Mouse (Mus musculus) limb, embryonic 15.5 days (tissue): ENCODE measurements at regions not wholly inside any gene's neighbourhood (a gene's known extent, or its start where the extent isn't known, plus 50 kb on each side); places are given as distances from the start of the nearest gene placed in this dataset.

ENCODE experiments used
- ATAC-seq: fragments of 200-750 bp; cut with Nextera tagmentation; 2 replicates; pipeline ENCODE4 v1.8.0; 2017; ENCODE audit warnings: low read depth, moderate TSS enrichment; ENCODE audit not compliant: insufficient number of reproducible peaks, low FRiP score, low TSS enrichment
- H3K27ac ChIP-seq: fragments of 300-500 bp; sonication (generic); 2 replicates; pipeline ENCODE4 v1.5.1; 2015; ENCODE audit warnings: moderate library complexity, mild to moderate bottlenecking, inconsistent platforms
- H3K27me3 ChIP-seq: fragments of 300-500 bp; sonication (generic); 2 replicates; pipeline ENCODE4 v1.6.1; 2015; ENCODE audit warnings: inconsistent platforms
- H3K36me3 ChIP-seq: fragments of 300-500 bp; sonication (generic); 2 replicates; pipeline ENCODE4 v1.6.1; 2015; ENCODE audit warnings: inconsistent platforms
- H3K4me1 ChIP-seq: fragments of 300-500 bp; sonication (generic); 2 replicates; pipeline ENCODE4 v1.6.1; 2015; ENCODE audit warnings: inconsistent platforms
- H3K4me2 ChIP-seq: fragments of 300-500 bp; sonication (generic); 2 replicates; pipeline ENCODE4 v1.6.1; 2015; ENCODE audit warnings: mild to moderate bottlenecking, inconsistent platforms
- H3K4me3 ChIP-seq: fragments of 300-500 bp; sonication (generic); 2 replicates; pipeline ENCODE4 v1.5.1; 2015; ENCODE audit warnings: mild to moderate bottlenecking, inconsistent platforms
- H3K9ac ChIP-seq: fragments of 300-500 bp; sonication (generic); 2 replicates; pipeline ENCODE4 v1.6.1; 2015; ENCODE audit warnings: inconsistent platforms
- H3K9me3 ChIP-seq: fragments of 300-500 bp; sonication (generic); 2 replicates; pipeline ENCODE4 v1.6.1; 2016; ENCODE audit warnings: inconsistent platforms
- WGBS: fragments of 180-500 bp; shearing (Covaris S2); methylation state at CpG from one replicate; pipeline ENCODE4 v1.1.7; 2015; 5-methylcytosine and 5-hydroxymethylcytosine counted together

GRCm38 (mm10) chr17:81319605-81320004 is 122.0 kb upstream of the Gm11096 start:
- no peaks in the 10 kb centered on the region for H3K36me3 ChIP-seq
- no peak overlapping the region for H3K4me3 ChIP-seq
- WGBS, result 70% methylated on average over 2 of the region's 2 CpGs
- no peak overlapping the region for H3K9ac ChIP-seq
- ATAC-seq, result no peak
- no peak overlapping the region for H3K4me2 ChIP-seq
- no peaks in the 10 kb centered on the region for H3K9me3 ChIP-seq
- H3K27me3 ChIP-seq, result no peaks in the 10 kb centered on the region
- no peak overlapping the region for H3K27ac ChIP-seq
- no peaks in the 10 kb centered on the region for H3K4me1 ChIP-seq

- ATAC-seq, result no peak
- H3K4me2 ChIP-seq, result no peak overlapping the region
- H3K36me3 ChIP-seq, result no peaks in the 10 kb centered on the region
- no peak overlapping the region for H3K9ac ChIP-seq
- no peaks in the 10 kb centered on the region for H3K27me3 ChIP-seq
- no peak overlapping the region for H3K27ac ChIP-seq
- no peaks in the 10 kb centered on the region for H3K4me1 ChIP-seq
- no peaks in the 10 kb centered on the region for H3K9me3 ChIP-seq
- no peak overlapping the region for H3K4me3 ChIP-seq
- 76% methylated on average over 5 of the region's 5 CpGs for WGBS
These were observed 124.9 kb upstream of the Gm11096 start for GRCm38 (mm10) chr17:81316655-81317054.

GRCm38 (mm10) chr17:81305880-81306279 is 135.7 kb upstream of the Gm11096 start:
- Histone ChIP-seq H3K9ac (no peak overlapping the region), H3K4me2 (no peak overlapping the region), H3K4me1 (no peaks in the 10 kb centered on the region), H3K27me3 (no peaks in the 10 kb centered on the region), H3K27ac (no peak overlapping the region), H3K36me3 (no peaks in the 10 kb centered on the region), H3K9me3 (no peaks in the 10 kb centered on the region), H3K4me3 (no peak overlapping the region)
- no peak for ATAC-seq
- WGBS, result 56% methylated on average over 2 of the region's 2 CpGs

GRCm38 (mm10) chr17:81304574-81304973 is 137.0 kb upstream of the Gm11096 start:
- H3K4me2 ChIP-seq, result no peak overlapping the region
- 62% methylated on average over 1 of the region's 1 CpGs for WGBS
- H3K4me3 ChIP-seq, result no peak overlapping the region
- no peaks in the 10 kb centered on the region for H3K27me3 ChIP-seq
- H3K36me3 ChIP-seq, result no peaks in the 10 kb centered on the region
- no peaks in the 10 kb centered on the region for H3K9me3 ChIP-seq
- H3K27ac ChIP-seq, result no peak overlapping the region
- H3K4me1 ChIP-seq, result no peaks in the 10 kb centered on the region
- no peak for ATAC-seq
- no peak overlapping the region for H3K9ac ChIP-seq

GRCm38 (mm10) chr17:81302490-81302889 is 139.1 kb upstream of the Gm11096 start:
- WGBS, result 75% methylated on average over 3 of the region's 3 CpGs
- ATAC-seq, result no peak
- no peaks in the 10 kb centered on the region for H3K36me3 ChIP-seq
- no peaks in the 10 kb centered on the region for H3K27me3 ChIP-seq
- no peak overlapping the region for H3K4me3 ChIP-seq
- H3K9ac ChIP-seq, result no peak overlapping the region
- no peaks in the 10 kb centered on the region for H3K4me1 ChIP-seq
- no peak overlapping the region for H3K4me2 ChIP-seq
- H3K9me3 ChIP-seq, result no peaks in the 10 kb centered on the region
- no peak overlapping the region for H3K27ac ChIP-seq

- no peaks in the 10 kb centered on the region for H3K4me1 ChIP-seq
- no peaks in the 10 kb centered on the region for H3K27me3 ChIP-seq
- no peak overlapping the region for H3K4me2 ChIP-seq
- no peak overlapping the region for H3K9ac ChIP-seq
- H3K4me3 ChIP-seq, result no peak overlapping the region
- ATAC-seq, result no peak
- no peaks in the 10 kb centered on the region for H3K36me3 ChIP-seq
- 94% methylated on average over 2 of the region's 2 CpGs for WGBS
- H3K9me3 ChIP-seq, result no peaks in the 10 kb centered on the region
- H3K27ac ChIP-seq, result no peak overlapping the region
These were observed 149.7 kb upstream of the Gm11096 start for GRCm38 (mm10) chr17:81291829-81292228.

GRCm38 (mm10) chr17:81282543-81282942 is 159.0 kb upstream of the Gm11096 start:
- no peaks in the 10 kb centered on the region for H3K9me3 ChIP-seq
- no peak for ATAC-seq
- WGBS, result 88% methylated on average over 2 of the region's 2 CpGs
- no peaks in the 10 kb centered on the region for H3K27me3 ChIP-seq
- H3K4me2 ChIP-seq, result no peak overlapping the region
- no peak overlapping the region for H3K4me3 ChIP-seq
- no peaks in the 10 kb centered on the region for H3K4me1 ChIP-seq
- H3K27ac ChIP-seq, result no peak overlapping the region
- no peak overlapping the region for H3K9ac ChIP-seq
- no peaks in the 10 kb centered on the region for H3K36me3 ChIP-seq

- no peaks in the 10 kb centered on the region for H3K36me3 ChIP-seq
- WGBS, result 10% methylated on average over 1 of the region's 1 CpGs
- H3K9ac ChIP-seq, result no peak overlapping the region
- H3K4me2 ChIP-seq, result no peak overlapping the region
- H3K9me3 ChIP-seq, result no peaks in the 10 kb centered on the region
- ATAC-seq, result no peak
- H3K4me1 ChIP-seq, result no peaks in the 10 kb centered on the region
- no peak overlapping the region for H3K27ac ChIP-seq
- H3K4me3 ChIP-seq, result no peak overlapping the region
- no peaks in the 10 kb centered on the region for H3K27me3 ChIP-seq
These were observed 171.3 kb upstream of the Gm11096 start for GRCm38 (mm10) chr17:81270235-81270634.

- H3K9ac ChIP-seq, result no peak overlapping the region
- H3K4me1 ChIP-seq, result no peaks in the 10 kb centered on the region
- no peak overlapping the region for H3K4me3 ChIP-seq
- H3K36me3 ChIP-seq, result no peaks in the 10 kb centered on the region
- 69% methylated on average over 1 of the region's 1 CpGs for WGBS
- no peak for ATAC-seq
- no peaks in the 10 kb centered on the region for H3K9me3 ChIP-seq
- no peak overlapping the region for H3K27ac ChIP-seq
- H3K27me3 ChIP-seq, result no peaks in the 10 kb centered on the region
- H3K4me2 ChIP-seq, result no peak overlapping the region
These were observed 179.6 kb upstream of the Gm11096 start for GRCm38 (mm10) chr17:81261957-81262356.

- H3K27ac ChIP-seq, result no peak overlapping the region
- no peaks in the 10 kb centered on the region for H3K36me3 ChIP-seq
- H3K4me2 ChIP-seq, result no peak overlapping the region
- ATAC-seq, result no peak
- H3K27me3 ChIP-seq, result no peaks in the 10 kb centered on the region
- H3K4me3 ChIP-seq, result no peak overlapping the region
- no peak overlapping the region for H3K9ac ChIP-seq
- 97% methylated on average over 1 of the region's 1 CpGs for WGBS
- H3K9me3 ChIP-seq, result no peaks in the 10 kb centered on the region
- H3K4me1 ChIP-seq, result no peaks in the 10 kb centered on the region
These were observed 181.5 kb upstream of the Gm11096 start for GRCm38 (mm10) chr17:81260036-81260435.

GRCm38 (mm10) chr17:81256106-81256505 is 185.5 kb upstream of the Gm11096 start:
- ATAC-seq, result no peak
- Histone ChIP-seq H3K9me3 (no peaks in the 10 kb centered on the region), H3K27me3 (no peaks in the 10 kb centered on the region), H3K4me2 (no peak overlapping the region), H3K27ac (no peak overlapping the region), H3K4me1 (no peaks in the 10 kb centered on the region), H3K9ac (no peak overlapping the region), H3K4me3 (no peak overlapping the region), H3K36me3 (no peaks in the 10 kb centered on the region)
- 73% methylated on average over 3 of the region's 3 CpGs for WGBS

- Histone ChIP-seq H3K4me1 (no peaks in the 10 kb centered on the region), H3K4me3 (no peak overlapping the region), H3K27me3 (no peaks in the 10 kb centered on the region), H3K27ac (no peak overlapping the region), H3K4me2 (no peak overlapping the region), H3K9me3 (no peaks in the 10 kb centered on the region), H3K9ac (no peak overlapping the region), H3K36me3 (no peaks in the 10 kb centered on the region)
- WGBS, result 26% methylated on average over 3 of the region's 3 CpGs
- ATAC-seq, result no peak
These were observed 185.9 kb upstream of the Thumpd2 start for GRCm38 (mm10) chr17:81250748-81251147.

GRCm38 (mm10) chr17:81246156-81246555 is 181.3 kb upstream of the Thumpd2 start:
- ATAC-seq, result no peak
- no peak overlapping the region for H3K9ac ChIP-seq
- H3K27me3 ChIP-seq, result no peaks in the 10 kb centered on the region
- 86% methylated on average over 6 of the region's 6 CpGs for WGBS
- H3K27ac ChIP-seq, result no peak overlapping the region
- no peak overlapping the region for H3K4me2 ChIP-seq
- H3K4me1 ChIP-seq, result no peaks in the 10 kb centered on the region
- H3K36me3 ChIP-seq, result no peaks in the 10 kb centered on the region
- no peaks in the 10 kb centered on the region for H3K9me3 ChIP-seq
- no peak overlapping the region for H3K4me3 ChIP-seq
